Mouse (Mus musculus): Measurements from ENCODE around the gene Brd7.

GRCm38 (mm10) chr8:88380497-88380896, 18.5 kb upstream of the Brd7 start:
- TF ChIP-seq CTCF (IDR thresholded peaks at IDR 0.05; ENCODE audit: insufficient read depth, low read length) (no peak), POLR2A (IDR thresholded peaks at IDR 0.05; ENCODE audit: borderline replicate concordance, extremely low read depth, low read depth, low read length) (no peak)
